Mouse (Mus musculus) liver, embryonic 11.5 days (tissue): ENCODE measurements around the gene Slc27a1. TPM values are rescaled to one million over a fixed set of nuclear protein-coding genes. Genes with fewer than 3 reads are reported as not detected.

Source experiments
- ATAC-seq: fragments of 200-750 bp; cut with Nextera tagmentation; replicated peaks from 2 replicates; pipeline ENCODE4 v1.8.0; 2017; ENCODE audit warnings: moderate number of reproducible peaks, mild to moderate bottlenecking, moderate TSS enrichment, moderate library complexity; ENCODE audit not compliant: low FRiP score
- DNase-seq: peaks from one replicate; pipeline ENCODE4 v3.0.0-alpha.2; 2017; ENCODE audit warnings: low spot score
- H3K27ac ChIP-seq: fragments of 300-500 bp; sonication (generic); 2 replicates; pipeline ENCODE4 v1.5.1; 2014; ENCODE audit warnings: mild to moderate bottlenecking, low read depth, low read length, control low read depth
- H3K27me3 ChIP-seq: fragments of 300-500 bp; sonication (generic); replicated peaks from 2 replicates; pipeline ENCODE4 v1.6.1; 2014; ENCODE audit warnings: low read length, mixed read lengths; ENCODE audit not compliant: control insufficient read depth, insufficient read depth
- H3K36me3 ChIP-seq: fragments of 300-500 bp; sonication (generic); 2 replicates; pipeline ENCODE4 v1.6.1; 2014; ENCODE audit warnings: mild to moderate bottlenecking, low read length, moderate library complexity, mixed read lengths; ENCODE audit not compliant: control insufficient read depth, insufficient read depth
- H3K4me1 ChIP-seq: fragments of 300-500 bp; sonication (generic); replicated peaks from 2 replicates; pipeline ENCODE4 v1.6.1; 2014; ENCODE audit warnings: low read length, mixed read lengths; ENCODE audit not compliant: control insufficient read depth, insufficient read depth
- H3K4me2 ChIP-seq: fragments of 300-500 bp; sonication (generic); 2 replicates; pipeline ENCODE4 v1.6.1; 2014; ENCODE audit warnings: mild to moderate bottlenecking, control low read depth, moderate library complexity
- H3K4me3 ChIP-seq: fragments of 300-500 bp; sonication (generic); 2 replicates; pipeline ENCODE4 v1.5.1; 2014; ENCODE audit warnings: low read depth, low read length, control low read depth
- H3K9ac ChIP-seq: fragments of 300-500 bp; sonication (generic); 2 replicates; pipeline ENCODE4 v1.6.1; 2014; ENCODE audit warnings: low read depth, low read length, control low read depth
- H3K9me3 ChIP-seq: fragments of 300-500 bp; sonication (generic); 2 replicates; pipeline ENCODE4 v1.6.1; 2016; ENCODE audit warnings: low read length, inconsistent platforms, mixed read lengths; ENCODE audit not compliant: control insufficient read depth
- WGBS: fragments of 180-500 bp; shearing (Covaris S2); extraction: QIAGEN DNeasy Blood & Tissue Kit; methylation state at CpG from one replicate; pipeline ENCODE4 v1.1.7; 2014; 5-methylcytosine and 5-hydroxymethylcytosine counted together
- polyA plus RNA-seq: library from polyadenylated mRNA; unstranded; fragments of >200 nt; fragmentation: Nextera tagmentation; extraction: Ambion mirVana; gene quantifications from 2 replicates; pipeline ENCODE4 v1.2.1, GENCODE M21; 2014

Slc27a1 gene
- polyA plus RNA-seq, 1 experiment from 2014 or later, result 7.0 TPM

- H3K36me3 ChIP-seq, result no peaks in the 10 kb centered on the region
- H3K27ac ChIP-seq, result no peak overlapping the region
- H3K4me3 ChIP-seq, result no peak overlapping the region
- no peaks in the 10 kb centered on the region for H3K27me3 ChIP-seq
- WGBS, result 75% methylated on average over 3 of the region's 3 CpGs
- H3K9me3 ChIP-seq, result no peaks in the 10 kb centered on the region
- no peak for ATAC-seq
- peaks cover 11% of the 10 kb centered on the region for H3K4me1 ChIP-seq
- no peak for DNase-seq
- H3K4me2 ChIP-seq, result no peak overlapping the region
- no peak overlapping the region for H3K9ac ChIP-seq
Observed at GRCm38 (mm10) chr8:71588762-71589161, 20.1 kb downstream of the Slc27a1 start.

DNA sequence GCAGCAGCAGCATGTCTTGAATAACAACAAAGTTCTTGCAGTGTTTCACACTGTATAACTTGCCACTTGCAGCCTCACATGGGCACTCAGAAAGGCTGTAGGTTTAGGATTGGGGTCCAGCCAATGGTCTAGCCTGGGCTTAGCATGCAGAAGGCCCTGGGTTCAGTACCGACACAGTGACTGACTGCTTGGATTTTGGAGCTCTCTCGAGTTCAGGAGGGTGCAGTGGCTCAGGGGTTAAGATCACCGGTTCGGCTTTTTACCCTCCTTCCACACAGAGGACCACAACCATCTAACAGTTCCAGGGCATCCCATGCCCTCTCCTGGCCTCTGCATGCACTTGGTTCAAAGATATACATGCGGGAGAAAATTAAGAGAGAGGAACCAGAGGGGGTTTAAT, 22.3 kb downstream of the Slc27a1 start:
- Histone ChIP-seq H3K9ac (peak overlapping the region; percentile 98), H3K27me3 (no peaks in the 10 kb centered on the region), H3K27ac (peak overlapping the region; percentile 98), H3K36me3 (no peaks in the 10 kb centered on the region), H3K9me3 (no peaks in the 10 kb centered on the region), H3K4me1 (peaks cover 11% of the 10 kb centered on the region), H3K4me2 (peak overlapping the region; percentile 78), H3K4me3 (peak overlapping the region; percentile 90)
- ATAC-seq, result no peak
- WGBS, result 23% methylated on average over 5 of the region's 5 CpGs
- DNase-seq, result no peak

DNA sequence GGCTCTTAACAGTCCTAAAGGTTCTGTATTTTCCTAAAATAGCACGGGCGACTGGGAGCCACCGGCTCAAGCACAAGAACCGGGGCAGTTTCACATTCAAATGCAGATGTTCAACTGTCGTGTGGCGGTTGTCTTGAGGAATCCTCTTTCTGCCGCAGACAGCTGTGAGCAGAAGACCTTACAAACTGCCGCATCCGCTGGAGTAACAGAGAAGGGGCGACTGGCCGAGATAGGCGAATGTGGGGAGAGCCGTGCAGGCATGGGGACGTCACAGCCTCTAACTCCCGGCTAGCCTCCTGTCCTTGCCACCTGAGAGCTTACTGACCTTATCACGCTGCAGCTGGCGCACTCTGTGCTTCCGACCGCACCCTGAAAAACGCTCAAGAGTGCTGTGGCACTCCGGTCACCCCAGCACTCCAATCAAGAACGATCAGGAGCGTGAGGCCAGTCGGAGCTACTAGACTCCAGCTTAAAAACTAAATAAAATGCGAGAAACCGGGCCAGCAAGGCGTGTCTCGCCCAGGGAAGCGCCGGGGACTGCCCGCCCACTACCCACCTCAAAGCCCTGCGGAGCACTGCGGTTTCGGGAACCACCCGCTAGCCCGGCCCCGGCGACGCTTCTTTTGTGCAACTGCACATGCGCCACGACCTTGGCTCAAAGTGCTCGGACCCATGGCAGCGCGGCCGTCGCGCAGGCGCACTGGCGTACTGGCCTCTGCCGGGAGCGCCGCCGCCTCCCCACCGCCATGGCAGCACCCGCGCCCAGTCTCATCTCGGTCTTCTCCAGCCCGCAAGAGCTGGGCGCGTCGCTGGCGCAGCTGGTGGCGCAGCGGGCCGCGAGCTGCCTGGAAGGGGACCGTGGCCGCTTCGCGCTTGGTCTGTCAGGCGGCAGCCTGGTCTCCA, 23.0 kb downstream of the Slc27a1 start, which contains the start of gene Pgls:
Gene Pgls (plus strand): TSS at position 706 of the 903 bp plus-strand sequence.
- under 1% methylated on average over 71 of the region's 71 CpGs for WGBS
- H3K9me3 ChIP-seq, result no peaks in the 10 kb centered on the region
- peak within 1 kb of the TSS; percentile 90 for H3K4me3 ChIP-seq
- peak within 1 kb of the TSS; percentile 98 for H3K27ac ChIP-seq
- H3K4me1 ChIP-seq, result peaks cover 14% of the 10 kb centered on the region
- peak within 1 kb of the TSS; percentile 78 for H3K4me2 ChIP-seq
- DNase-seq, result peak; percentile 95
- peak within 1 kb of the TSS; percentile 98 for H3K9ac ChIP-seq
- no peaks in the 10 kb centered on the region for H3K27me3 ChIP-seq
- H3K36me3 ChIP-seq, result no peaks in the 10 kb centered on the region
- peak; percentile 86 for ATAC-seq

- peak overlapping the region; percentile 98 for H3K9ac ChIP-seq
- H3K4me1 ChIP-seq, result peaks cover 14% of the 10 kb centered on the region
- DNase-seq (no peak), ATAC-seq (peak; percentile 44)
- WGBS, result 4% methylated on average over 59 of the region's 60 CpGs
- peak overlapping the region; percentile 78 for H3K4me2 ChIP-seq
- H3K36me3 ChIP-seq, result no peaks in the 10 kb centered on the region
- peak overlapping the region; percentile 98 for H3K27ac ChIP-seq
- no peaks in the 10 kb centered on the region for H3K27me3 ChIP-seq
- H3K9me3 ChIP-seq, result no peaks in the 10 kb centered on the region
- H3K4me3 ChIP-seq, result peak overlapping the region; percentile 90
Observed at GRCm38 (mm10) chr8:71592374-71593170, 23.9 kb downstream of the Slc27a1 start.

DNA sequence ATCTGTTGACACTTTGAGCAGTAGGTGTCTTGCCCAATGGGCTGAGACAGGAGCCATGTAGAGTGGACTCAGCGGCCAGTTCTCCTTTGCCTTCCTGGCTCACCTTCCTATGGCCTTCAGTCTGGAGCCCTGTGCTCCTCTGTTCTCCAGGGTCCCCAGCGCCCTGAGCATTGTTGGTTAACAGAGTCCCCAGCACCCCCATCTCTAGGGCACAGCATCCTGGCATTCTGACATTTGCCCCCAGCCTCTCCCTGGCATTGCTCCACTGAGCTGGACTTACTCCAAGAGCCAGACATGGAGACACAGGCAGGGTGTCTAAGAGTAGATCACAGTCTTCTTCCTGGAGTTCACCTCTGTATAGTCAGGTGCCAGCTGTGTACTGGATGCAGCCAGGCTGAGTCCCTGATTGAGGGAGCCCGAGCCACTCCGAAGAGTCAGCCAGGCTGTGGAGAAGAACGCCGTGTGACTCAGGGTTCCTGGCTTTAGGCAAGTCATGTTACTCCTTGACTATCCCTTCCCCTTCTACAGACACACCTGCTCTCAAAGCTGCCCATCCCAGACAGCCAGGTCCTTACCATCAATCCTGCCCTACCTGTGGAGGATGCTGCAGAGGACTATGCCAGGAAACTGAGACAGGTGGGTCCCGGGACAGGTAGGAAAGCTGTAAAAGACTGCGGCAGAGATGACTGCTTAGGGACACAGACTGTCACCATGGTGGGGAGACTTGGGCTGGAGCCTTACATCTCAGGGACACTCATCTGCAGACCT, 25.1 kb downstream of the Slc27a1 start:
- Histone ChIP-seq H3K27ac (no peak overlapping the region), H3K36me3 (no peaks in the 10 kb centered on the region), H3K9ac (peak overlapping the region; percentile 98), H3K27me3 (no peaks in the 10 kb centered on the region), H3K4me1 (peaks cover 14% of the 10 kb centered on the region), H3K4me3 (peak overlapping the region; percentile 90; the same call in 1 of the 2 replicates), H3K9me3 (no peaks in the 10 kb centered on the region), H3K4me2 (peak overlapping the region; percentile 78)
- DNase-seq (no peak), ATAC-seq (no peak)
- 87% methylated on average over 8 of the region's 8 CpGs for WGBS

- Histone ChIP-seq H3K36me3 (no peaks in the 10 kb centered on the region), H3K27me3 (0 out of 2 replicates have a peak, but pooled peaks cover under 1% of the 10 kb centered on the region), H3K4me3 (no peak overlapping the region), H3K4me1 (peaks cover 14% of the 10 kb centered on the region), H3K9ac (no peak overlapping the region), H3K9me3 (no peaks in the 10 kb centered on the region), H3K27ac (no peak overlapping the region), H3K4me2 (no peak overlapping the region)
- DNase-seq (no peak), ATAC-seq (no peak)
- WGBS, result 87% methylated on average over 4 of the region's 4 CpGs
Observed at GRCm38 (mm10) chr8:71594324-71594722, 25.6 kb downstream of the Slc27a1 start.

GRCm38 (mm10) chr8:71595862-71596261, 27.2 kb downstream of the Slc27a1 start:
- H3K27ac ChIP-seq, result no peak overlapping the region
- ATAC-seq (peak; percentile 23), DNase-seq (peak; percentile 84)
- peaks cover 13% of the 10 kb centered on the region for H3K27me3 ChIP-seq
- WGBS, result 12% methylated on average over 27 of the region's 27 CpGs
- no peak overlapping the region for H3K4me2 ChIP-seq
- H3K4me3 ChIP-seq, result no peak overlapping the region
- H3K36me3 ChIP-seq, result no peaks in the 10 kb centered on the region
- H3K9me3 ChIP-seq, result no peaks in the 10 kb centered on the region
- H3K9ac ChIP-seq, result no peak overlapping the region
- H3K4me1 ChIP-seq, result peaks cover 13% of the 10 kb centered on the region

DNA sequence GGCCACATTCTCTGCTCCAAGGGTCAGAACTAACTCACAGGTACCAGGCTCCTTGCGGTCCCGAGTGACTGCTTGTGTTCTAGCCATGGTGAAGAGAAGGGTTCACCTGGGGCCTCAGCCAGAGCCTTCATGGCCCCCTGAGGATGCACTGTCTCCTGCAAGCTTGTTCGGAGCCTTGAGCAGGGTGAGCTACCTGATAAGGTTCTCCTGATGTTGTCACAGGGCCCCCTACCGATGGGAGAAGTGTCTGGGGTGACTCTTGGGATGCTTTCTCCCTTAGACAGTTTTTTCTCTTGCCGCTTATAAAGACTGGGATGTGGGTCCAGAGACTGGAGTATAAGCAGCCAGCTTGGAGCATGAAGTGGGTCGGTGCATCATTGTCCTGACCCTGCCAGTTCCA, 27.7 kb downstream of the Slc27a1 start:
- Histone ChIP-seq H3K9me3 (no peaks in the 10 kb centered on the region), H3K27ac (no peak overlapping the region)

More for the DNA sequence above, 27.7 kb downstream of the Slc27a1 start:
- H3K36me3 ChIP-seq, result no peaks in the 10 kb centered on the region
- no peak overlapping the region for H3K4me2 ChIP-seq
- H3K4me1 ChIP-seq, result peaks cover 11% of the 10 kb centered on the region
- H3K9ac ChIP-seq, result no peak overlapping the region; the same call in 1 of the 2 replicates
- ATAC-seq (no peak), DNase-seq (no peak)
- 57% methylated on average over 6 of the region's 6 CpGs for WGBS
- no peak overlapping the region for H3K4me3 ChIP-seq
- H3K27me3 ChIP-seq, result peaks cover 15% of the 10 kb centered on the region
